9 mouse cellular contexts compared by ENCODE assay signal in genomic region chr2:69883990-69884391, GRCm38 (mm10). TPM values are rescaled to one million over a fixed set of nuclear protein-coding genes. Genes with fewer than 3 reads are reported as not detected.
A peak's percentile ranks its signal among the peaks of the same experiment; 100 is the strongest.
DNase-seq lines count a peak whose midpoint lies in the region; ATAC-seq lines count a peak whose summit lies in the region.
"Had no signal": no experiment of that assay in that cellular context is flagged by ENCODE, and none has a peak within 500 bp of the region (broad histone marks: within the 10 kb centered on the region; RNA-seq: fewer than 3 reads in every experiment).

No protein-coding gene starts in this region.

- no peak for DNase-seq in heart, postnatal 25 days (ENCODE audit: low spot score)
- no peak for DNase-seq in neural tube, embryonic 10.5 days (ENCODE audit: extremely low spot score, low spot score)
- no peak for DNase-seq in frontal cortex, adult 2 months (ENCODE audit: extremely low spot score in 1 of 2, low spot score in 1 of 2)
- no peak for DNase-seq in kidney, postnatal 4 days

- no peaks in the 10 kb centered on the region for H3K9me3 ChIP-seq in heart, embryonic 12.5 days (replicated peaks)
- no peaks in the 10 kb centered on the region for H3K9me3 ChIP-seq in neural tube, embryonic 12.5 days
- no peaks in the 10 kb centered on the region for H3K9me3 ChIP-seq in stomach, embryonic 15.5 days
- H3K9me3 ChIP-seq: midbrain, embryonic 13.5 days had no signal

- no peak overlapping the region for H3K27ac ChIP-seq in heart, embryonic 12.5 days (ENCODE audit: poor library complexity, severe bottlenecking)
- no peak overlapping the region for H3K27ac ChIP-seq in neural tube, embryonic 12.5 days
- no peak overlapping the region for H3K27ac ChIP-seq in stomach, embryonic 15.5 days
- H3K27ac ChIP-seq: midbrain, embryonic 13.5 days had no signal

- no peak overlapping the region for H3K9ac ChIP-seq in heart, embryonic 12.5 days
- no peak overlapping the region for H3K9ac ChIP-seq in neural tube, embryonic 12.5 days
- no peak overlapping the region for H3K9ac ChIP-seq in stomach, embryonic 15.5 days
- H3K9ac ChIP-seq: midbrain, embryonic 13.5 days had no signal

- WGBS in heart, embryonic 12.5 days = 58% methylated on average over 2 of the region's 2 CpGs
- WGBS in neural tube, embryonic 12.5 days = 72% methylated on average over 2 of the region's 2 CpGs
- 67% methylated on average over 2 of the region's 2 CpGs for WGBS in stomach, embryonic 15.5 days

- no peak for ATAC-seq in heart, embryonic 12.5 days (ENCODE audit: insufficient number of reproducible peaks, low FRiP score)
- no peak for ATAC-seq in neural tube, embryonic 12.5 days (ENCODE audit: low FRiP score, low read depth)
- peak; percentile 30 for ATAC-seq in erythroblast, adult 5-6 weeks (replicated peaks; ENCODE audit: low FRiP score, poor library complexity, severe bottlenecking)
- 0 out of 2 replicates have a peak, but pooled peaks have one; percentile 9 for ATAC-seq in stomach, embryonic 15.5 days (ENCODE audit: insufficient read depth, low FRiP score, low read depth)
- ATAC-seq: midbrain, embryonic 13.5 days had no signal

- H3K4me1 ChIP-seq in heart, embryonic 12.5 days (replicated peaks) = peaks cover 9% of the 10 kb centered on the region; the same call in 1 of the 2 replicates
- H3K4me1 ChIP-seq in neural tube, embryonic 12.5 days = no peaks in the 10 kb centered on the region
- peaks cover 9% of the 10 kb centered on the region for H3K4me1 ChIP-seq in stomach, embryonic 15.5 days

- intact Hi-C loops in heart, postnatal 25 days (cut with DNase I) = loop anchor here (2.0 kb wide), 1 partner anchor 23 kb away; the partner anchor contains the start of gene Ssb

- H3K4me2 ChIP-seq in heart, embryonic 12.5 days = peak overlapping the region; percentile 80
- peak overlapping the region; percentile 76; the same call in 1 of the 2 replicates for H3K4me2 ChIP-seq in neural tube, embryonic 12.5 days (replicated peaks)
- peak overlapping the region; percentile 58; the same call in 1 of the 2 replicates for H3K4me2 ChIP-seq in stomach, embryonic 15.5 days

- H3K36me3 ChIP-seq in heart, embryonic 12.5 days = peaks cover 8% of the 10 kb centered on the region; the same call in 1 of the 2 replicates
- no peaks in the 10 kb centered on the region for H3K36me3 ChIP-seq in neural tube, embryonic 12.5 days
- no peaks in the 10 kb centered on the region for H3K36me3 ChIP-seq in stomach, embryonic 15.5 days
- H3K36me3 ChIP-seq: midbrain, embryonic 13.5 days had no signal

- H3K27me3 ChIP-seq in heart, embryonic 12.5 days (replicated peaks) = no peaks in the 10 kb centered on the region
- no peaks in the 10 kb centered on the region for H3K27me3 ChIP-seq in neural tube, embryonic 12.5 days (replicated peaks)
- no peaks in the 10 kb centered on the region for H3K27me3 ChIP-seq in stomach, embryonic 15.5 days (replicated peaks)
- H3K27me3 ChIP-seq: midbrain, embryonic 13.5 days had no signal

- no peak overlapping the region for H3K4me3 ChIP-seq in heart, embryonic 12.5 days
- H3K4me3 ChIP-seq in neural tube, embryonic 12.5 days = no peak overlapping the region
- no peak overlapping the region for H3K4me3 ChIP-seq in stomach, embryonic 15.5 days (replicated peaks)

RNA-seq across cellular contexts. Expression of gene Mettl5, which starts 1.4 kb away (rescaled TPM):
- polyA plus RNA-seq in heart, embryonic 12.5 days (2016; fragmentation: Nextera tagmentation; extraction: Ambion mirVana) = 33.6 and 37.1 TPM in 2 replicates
- total RNA-seq in heart, postnatal 25 days (2021) = 10 to 100 TPM; 21.4 to 23.6 TPM
- polyA plus RNA-seq in neural tube, embryonic 12.5 days (2016; fragmentation: Nextera tagmentation; extraction: Ambion mirVana) = 30.6 and 36.2 TPM in 2 replicates
- total RNA-seq in erythroblast, adult 5-6 weeks (2015; ENCODE audit: low replicate concordance) = 22.8 and 34.0 TPM in 2 replicates
- 33.3 and 50.2 TPM in 2 replicates for total RNA-seq in erythroblast, adult 5-6 weeks (2017; ENCODE audit: low replicate concordance)
- polyA plus RNA-seq in stomach, embryonic 15.5 days (2015; fragmentation: Nextera tagmentation; extraction: Ambion mirVana) = 39.7 and 45.9 TPM in 2 replicates
- polyA plus RNA-seq in frontal cortex, adult 2 months (2012; rRNA removed) = 14.1 and 17.3 TPM in 2 replicates

RNA-seq across cellular contexts. Expression of gene Ubr3, which starts 13.1 kb away (rescaled TPM):
- polyA plus RNA-seq in heart, embryonic 12.5 days (2016; fragmentation: Nextera tagmentation; extraction: Ambion mirVana) = 18.6 and 20.3 TPM in 2 replicates
- 100 to 1,000 TPM; 119 to 124 TPM for total RNA-seq in heart, postnatal 25 days (2021)
- polyA plus RNA-seq in neural tube, embryonic 12.5 days (2016; fragmentation: Nextera tagmentation; extraction: Ambion mirVana) = 19.2 and 22.6 TPM in 2 replicates
- total RNA-seq in erythroblast, adult 5-6 weeks (2015; ENCODE audit: low replicate concordance) = 63.7 and 68.0 TPM in 2 replicates
- 83.7 and 117 TPM in 2 replicates for total RNA-seq in erythroblast, adult 5-6 weeks (2017; ENCODE audit: low replicate concordance)
- 12.8 and 13.3 TPM in 2 replicates for polyA plus RNA-seq in stomach, embryonic 15.5 days (2015; fragmentation: Nextera tagmentation; extraction: Ambion mirVana)
- polyA plus RNA-seq in frontal cortex, adult 2 months (2012; rRNA removed) = 82.7 and 105 TPM in 2 replicates

RNA-seq across cellular contexts. Expression of gene Ssb, which starts 22.6 kb away (rescaled TPM):
- polyA plus RNA-seq in heart, embryonic 12.5 days (2016; fragmentation: Nextera tagmentation; extraction: Ambion mirVana) = 233 and 248 TPM in 2 replicates
- total RNA-seq in heart, postnatal 25 days (2021) = 10 to 100 TPM; 59.5 to 71.5 TPM
- polyA plus RNA-seq in neural tube, embryonic 12.5 days (2016; fragmentation: Nextera tagmentation; extraction: Ambion mirVana) = 355 and 373 TPM in 2 replicates
- total RNA-seq in erythroblast, adult 5-6 weeks (2015; ENCODE audit: low replicate concordance) = 90.3 and 130 TPM in 2 replicates
- 98.7 and 161 TPM in 2 replicates for total RNA-seq in erythroblast, adult 5-6 weeks (2017; ENCODE audit: low replicate concordance)
- 309 and 316 TPM in 2 replicates for polyA plus RNA-seq in stomach, embryonic 15.5 days (2015; fragmentation: Nextera tagmentation; extraction: Ambion mirVana)
- polyA plus RNA-seq in frontal cortex, adult 2 months (2012; rRNA removed) = 113 and 130 TPM in 2 replicates

Comparison
In these comparisons a context has a peak if more than half of its experiments do, and no peak if none do; other contexts are left out.
1. ATAC-seq: peak in erythroblast, adult 5-6 weeks (single experiment) and stomach, embryonic 15.5 days (single experiment); none in heart, embryonic 12.5 days (single experiment) and neural tube, embryonic 12.5 days (single experiment).
2. Peak in every context shown above with its lines, with median percentiles within 50 percentile points of each other: H3K4me2 ChIP-seq.